Mouse (Mus musculus): ENCODE results near the gene Patj. TPM values are rescaled to one million over a fixed set of nuclear protein-coding genes. Genes with fewer than 3 reads are reported as not detected.
"Not testable (repeated sequence)": the region's sequence is repeated elsewhere in the genome, so short reads cannot be mapped to it uniquely, and the experiment has no call there.

The Patj gene
- 10 to 100 TPM; 31.9 to 36.1 TPM for polyA plus RNA-seq (2017; shearing (Covaris generic))

DNA sequence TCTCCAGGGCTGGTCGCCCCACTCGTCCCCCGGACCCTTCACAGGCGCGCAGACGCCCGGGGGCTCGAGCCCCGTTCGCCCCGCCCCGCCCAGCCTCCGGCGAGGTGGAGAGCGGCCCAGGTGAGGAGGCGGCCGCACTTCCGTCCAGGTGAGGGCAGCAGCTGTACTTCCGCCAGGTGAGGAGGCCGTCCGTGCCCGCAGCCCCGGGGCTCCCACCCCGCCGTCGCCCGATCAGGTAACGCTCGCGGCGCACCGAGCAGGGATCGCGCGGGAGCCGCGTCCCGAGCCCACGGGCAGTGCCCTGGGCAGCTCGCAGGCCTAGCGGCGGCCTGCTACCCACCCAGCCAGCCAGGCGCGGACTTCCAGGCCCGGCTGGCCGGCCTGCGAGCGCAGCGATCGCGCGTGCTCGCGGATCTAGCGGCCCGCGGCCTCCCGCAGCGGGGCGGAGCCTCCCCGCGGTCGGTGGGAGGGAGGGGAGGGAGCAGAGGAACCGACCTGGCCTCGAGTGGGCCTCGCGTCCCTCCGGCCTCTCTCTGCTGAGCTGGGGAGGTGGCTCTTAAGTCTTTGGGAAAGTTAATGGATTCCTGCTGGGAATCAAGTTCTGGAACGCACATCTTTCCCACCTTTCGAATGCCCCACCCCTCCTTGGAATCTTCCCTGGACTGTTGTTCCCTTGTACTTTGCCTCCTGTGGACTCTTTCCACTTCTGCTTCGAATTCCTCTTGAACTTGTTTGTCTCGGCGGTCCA is at the start of gene Patj:
Patj (plus strand) TSS at position 96 of the 748 bp plus-strand sequence.
- peak; percentile 75 for ATAC-seq

DNA sequence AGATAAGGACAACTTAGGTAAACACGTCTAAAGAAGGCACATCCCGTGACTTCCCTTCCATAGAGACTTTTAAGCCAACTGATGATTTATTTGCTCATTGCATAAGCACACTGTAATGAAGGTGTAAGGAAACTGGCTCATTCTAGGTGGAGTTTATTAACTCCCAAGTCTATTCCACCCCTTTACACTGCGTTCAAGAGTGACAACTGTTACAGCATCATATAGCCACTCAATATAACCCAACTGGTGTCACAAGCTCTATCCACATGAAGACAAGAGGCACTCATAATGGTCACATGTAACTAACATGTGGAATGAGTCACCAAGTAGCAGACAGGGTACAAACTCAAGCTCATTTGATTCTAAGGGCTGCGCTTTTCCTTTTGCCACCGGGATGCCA is 47.0 kb upstream of the Patj start:
- no peak for ATAC-seq

DNA sequence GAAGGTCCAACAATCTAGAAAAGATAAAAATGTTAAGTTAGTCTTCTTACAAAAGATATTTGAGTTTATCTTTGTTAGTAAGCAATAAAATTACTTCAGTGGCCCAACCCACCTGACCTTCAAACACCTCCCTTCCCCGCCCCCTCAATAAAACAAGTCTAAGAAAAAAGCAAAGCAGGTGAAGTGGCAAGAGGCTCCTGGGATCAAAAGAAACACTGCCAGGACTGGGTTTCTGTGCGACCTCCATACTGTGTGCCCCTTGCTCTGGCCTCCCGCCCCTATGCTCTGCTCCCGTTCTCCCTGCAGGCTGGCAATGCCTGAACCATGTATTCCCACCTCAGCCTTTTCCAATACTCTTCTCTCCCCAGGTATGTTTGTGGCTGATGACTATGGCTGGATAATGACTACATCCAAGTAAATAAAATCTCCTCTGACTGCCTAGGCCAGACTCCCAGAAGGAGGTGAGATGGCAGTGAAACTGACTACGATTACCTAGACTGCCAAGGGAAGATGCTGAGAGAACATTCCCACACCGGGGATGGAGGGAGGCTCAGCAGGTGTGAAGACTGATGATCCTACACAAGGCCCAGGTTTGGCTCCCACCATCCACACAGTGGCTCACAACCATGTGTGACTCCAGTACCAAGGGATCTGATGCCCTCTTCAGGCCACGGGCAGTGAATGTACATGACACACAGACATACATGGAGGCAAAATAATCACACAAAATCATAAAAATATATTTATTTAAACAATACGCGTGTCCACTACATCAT is 37.4 kb upstream of the Patj start:
- ATAC-seq, result no peak

DNA sequence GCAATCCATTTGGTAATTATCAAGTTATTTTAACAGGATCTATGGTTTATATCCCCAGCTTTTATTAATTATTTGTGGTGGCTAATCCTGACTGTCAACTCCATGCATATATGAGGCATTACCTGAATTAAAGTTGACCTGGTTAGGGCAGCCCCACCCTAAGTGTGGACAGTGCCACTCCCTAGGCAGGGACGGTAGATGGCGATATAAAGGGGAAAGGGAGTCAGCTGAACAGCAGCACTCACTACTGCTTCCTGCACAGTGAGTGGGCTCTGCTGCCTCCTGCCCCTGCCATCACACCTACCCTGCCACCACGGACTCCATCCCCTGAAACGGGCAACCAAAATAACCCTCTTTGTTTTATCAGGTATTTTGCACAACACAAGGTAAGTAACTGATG is 20.2 kb upstream of the Patj start:
- ATAC-seq, result peak; percentile 43

DNA sequence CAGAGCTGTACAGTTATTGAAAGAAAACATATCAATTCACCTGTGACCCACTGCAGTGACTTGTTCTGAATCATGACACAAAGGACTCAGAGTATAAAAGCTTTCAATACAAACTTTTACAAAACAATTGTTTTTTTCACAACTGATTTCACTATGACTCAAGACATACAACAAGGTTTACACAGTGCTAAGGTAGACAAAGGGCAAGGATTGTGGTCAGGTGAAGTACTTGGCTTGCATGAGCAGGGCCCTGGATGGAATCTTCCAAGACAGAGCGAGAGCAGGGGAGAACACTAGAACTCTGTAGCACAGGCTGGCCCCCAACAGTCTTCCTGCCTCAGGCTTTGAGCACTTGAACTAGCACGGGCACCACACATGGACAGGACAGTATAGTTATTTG is 18.6 kb upstream of the Patj start:
- ATAC-seq, result no peak

DNA sequence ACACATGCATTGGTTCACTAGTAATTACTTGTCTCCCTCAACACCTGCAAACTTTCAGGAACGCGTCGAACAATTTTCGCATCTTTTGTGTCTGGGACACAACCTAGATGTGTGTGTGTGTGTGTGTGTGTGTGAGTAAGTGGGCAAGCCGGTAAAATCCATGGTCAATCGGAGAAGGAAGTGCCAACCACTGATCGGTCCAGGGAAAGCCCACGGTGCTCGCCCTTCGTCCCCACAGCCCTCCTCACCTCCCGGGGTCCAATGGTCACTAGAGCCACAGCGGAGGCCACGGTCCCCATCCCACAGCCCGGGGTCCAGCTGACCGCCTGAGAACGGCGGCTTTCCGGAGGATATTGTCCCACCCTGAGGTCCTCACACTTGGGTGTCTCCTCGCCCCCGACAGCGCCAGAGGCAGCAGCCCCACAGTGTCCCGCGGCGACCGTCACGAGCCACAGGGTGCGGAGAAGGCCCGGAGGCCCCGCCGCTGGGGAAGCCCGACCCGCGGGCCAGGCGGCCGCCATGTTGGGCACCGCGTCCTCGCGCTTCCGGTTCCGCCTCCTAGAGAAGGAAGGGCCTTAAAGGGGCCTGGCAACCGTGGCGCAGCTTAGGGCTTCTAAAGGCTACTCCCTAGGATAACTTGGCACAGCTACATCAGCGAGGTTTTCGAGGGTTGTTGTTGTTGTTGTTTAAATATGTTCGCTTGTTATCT is 12.7 kb upstream of the Patj start, which contains the start of gene Tm2d1:
Tm2d1 (minus strand) TSS at position 591 of the 709 bp plus-strand sequence.
- peak; percentile 98 for ATAC-seq

DNA sequence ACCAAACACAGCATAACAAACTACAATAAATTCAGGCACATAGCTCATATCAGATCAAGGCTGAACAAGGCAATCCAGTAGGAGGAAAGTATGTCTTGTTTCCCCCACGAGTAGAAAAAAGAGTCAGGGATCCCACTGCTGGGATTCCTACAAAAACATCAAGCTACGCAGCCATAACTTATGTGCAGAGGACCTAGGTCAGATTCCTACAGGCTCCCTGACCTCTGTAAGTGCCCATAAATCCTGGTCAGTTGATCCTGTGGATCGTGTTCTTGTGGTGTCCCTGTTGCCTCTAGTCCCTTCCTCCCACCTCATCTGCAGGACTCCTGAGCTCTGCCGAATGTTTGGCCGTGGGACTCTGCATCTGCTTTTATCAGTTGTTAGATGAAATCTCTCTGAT is 10.5 kb upstream of the Patj start:
- no peak for ATAC-seq

DNA sequence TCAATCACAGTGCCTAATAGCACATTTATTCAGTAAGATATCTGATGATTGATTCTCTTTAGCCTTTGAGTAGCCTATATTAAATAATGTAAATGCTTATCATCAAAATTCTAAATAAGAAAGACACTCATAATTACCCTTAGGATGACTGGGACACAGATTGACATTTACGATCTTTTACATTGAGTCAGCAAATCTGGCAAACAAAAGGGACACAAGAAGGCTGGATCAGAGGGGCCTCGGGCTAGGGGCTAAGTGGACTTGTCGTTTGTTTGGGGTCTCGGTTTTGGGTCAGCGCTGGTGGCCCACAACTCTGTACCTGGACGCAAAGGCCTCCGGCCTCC is 267 bp upstream of the Patj start:
- ATAC-seq, result peak; percentile 16

DNA sequence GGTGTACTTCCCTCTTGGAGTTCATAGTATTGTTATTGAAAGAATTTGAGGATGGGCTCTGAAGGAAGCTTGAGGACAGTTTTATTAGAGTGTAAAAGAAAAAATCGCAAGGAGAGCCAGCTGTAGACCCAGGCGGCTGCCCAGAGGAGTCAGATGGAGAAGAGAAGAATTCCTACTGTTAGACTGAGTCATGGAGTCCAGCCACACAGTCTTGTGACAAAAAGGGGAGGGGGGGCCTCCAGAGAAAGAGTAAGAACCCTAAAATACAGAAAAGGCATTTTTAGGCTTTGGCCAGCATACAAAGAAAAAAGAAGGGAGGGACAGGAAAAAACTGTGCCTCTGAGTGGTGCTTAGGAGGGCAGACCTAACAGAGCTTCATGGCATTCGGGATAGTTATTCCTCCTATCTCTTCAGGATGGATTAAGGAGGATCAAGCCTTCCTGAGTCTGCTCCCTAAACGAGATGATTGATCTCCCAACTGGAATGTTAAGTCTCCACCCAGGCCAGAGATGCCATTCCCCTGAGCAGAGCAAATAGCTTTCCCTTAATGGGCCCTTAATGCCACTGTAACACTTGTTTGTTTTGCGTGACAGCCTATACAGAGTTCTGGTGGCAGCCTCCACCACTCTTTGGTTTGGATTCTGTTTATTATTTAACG is 5.5 kb downstream of the Patj start:
- no peak for ATAC-seq

DNA sequence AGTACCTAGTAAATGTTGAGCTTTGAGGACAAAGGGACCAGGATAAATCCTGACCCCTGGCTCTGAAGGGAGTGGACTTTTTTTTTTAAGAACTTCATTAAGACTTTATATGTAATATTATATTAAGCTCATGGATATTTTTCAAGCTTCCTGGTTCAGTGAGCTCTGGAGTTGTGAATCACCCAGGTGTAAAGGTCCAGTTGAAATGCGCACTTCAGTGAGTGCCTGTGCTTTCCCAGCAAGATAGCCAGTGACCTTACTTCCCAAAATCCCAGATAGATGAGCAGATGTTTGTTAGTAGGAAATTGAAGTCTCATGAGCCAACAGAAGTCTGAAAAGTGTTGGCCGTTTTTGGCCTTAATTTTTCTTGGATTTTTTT is 6.0 kb downstream of the Patj start:
- no peak for ATAC-seq

DNA sequence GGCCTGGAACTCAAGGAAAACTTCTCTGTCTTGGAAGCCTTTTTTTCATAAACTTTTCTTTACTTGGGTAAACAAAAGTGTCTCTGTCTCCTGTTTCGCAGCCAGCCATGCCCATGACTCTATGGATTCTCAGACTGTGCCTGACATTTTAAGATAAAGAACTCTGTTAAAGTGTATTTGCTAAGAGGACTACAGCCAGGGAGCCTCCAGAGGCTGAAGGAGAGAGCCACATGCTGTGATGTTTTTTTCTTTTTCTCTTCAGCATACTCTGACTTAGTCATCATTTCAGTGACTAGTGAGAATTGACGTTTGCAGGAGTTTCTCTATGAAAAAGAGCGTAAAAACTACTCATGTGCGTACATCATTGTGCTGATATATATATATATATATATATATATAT is 7.9 kb downstream of the Patj start:
- no peak for ATAC-seq

DNA sequence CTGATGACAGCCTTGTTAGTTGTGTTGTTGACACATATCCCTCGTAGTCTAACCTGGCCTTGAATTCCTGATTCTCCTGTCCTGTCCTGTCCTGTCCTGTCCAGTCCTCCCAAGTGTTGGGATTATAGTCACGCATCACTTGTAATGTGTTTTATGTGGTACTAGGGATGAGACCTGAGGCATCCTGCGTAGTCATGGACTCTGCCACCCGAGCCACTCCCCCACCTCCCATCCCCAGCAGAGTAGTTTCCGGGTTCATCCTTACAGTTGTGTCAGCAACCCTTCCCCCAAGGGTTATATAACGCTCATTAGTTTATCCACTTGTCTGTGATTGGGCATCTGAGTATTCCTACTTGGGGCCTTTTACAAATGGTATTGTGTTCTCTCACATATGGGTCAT is 8.8 kb downstream of the Patj start:
- ATAC-seq, result no peak

DNA sequence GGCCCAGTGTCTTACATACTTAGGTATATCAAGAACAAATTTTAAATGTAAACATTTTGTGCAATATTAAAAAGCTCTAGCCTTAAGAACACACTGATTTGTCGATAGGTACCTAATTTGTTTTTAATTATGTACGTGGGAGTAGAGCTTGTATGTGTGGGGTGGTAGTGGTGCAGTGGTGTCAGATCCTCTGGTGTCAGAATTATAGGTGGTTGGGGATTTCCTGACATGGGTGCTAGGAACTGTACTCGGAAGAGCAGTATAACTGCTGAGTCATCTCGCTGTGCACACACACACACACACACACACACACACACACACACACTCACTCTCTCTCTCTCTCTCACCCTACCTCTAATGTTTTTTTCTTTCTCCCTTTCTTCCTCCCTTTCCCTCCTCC is 12.9 kb downstream of the Patj start:
- ATAC-seq, result peak; percentile 53

DNA sequence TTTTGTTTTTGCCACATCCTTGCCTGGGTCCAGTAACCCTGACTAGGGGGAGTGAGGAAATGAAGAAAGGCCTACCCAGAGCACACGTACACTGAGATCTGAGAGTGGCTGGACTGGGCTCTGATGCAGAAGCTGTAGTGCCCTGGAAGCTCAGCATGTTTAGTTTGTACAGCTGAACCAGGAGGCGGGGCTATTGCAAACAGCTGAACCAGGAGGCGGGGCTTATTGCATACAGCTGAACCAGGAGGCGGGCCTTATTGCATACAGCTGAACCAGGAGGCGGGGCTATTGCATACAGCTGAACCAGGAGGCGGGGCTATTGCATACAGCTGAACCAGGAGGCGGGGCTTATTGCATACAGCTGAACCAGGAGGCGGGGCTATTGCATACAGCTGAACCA is 19.6 kb downstream of the Patj start:
- ATAC-seq, result not testable (repeated sequence)

DNA sequence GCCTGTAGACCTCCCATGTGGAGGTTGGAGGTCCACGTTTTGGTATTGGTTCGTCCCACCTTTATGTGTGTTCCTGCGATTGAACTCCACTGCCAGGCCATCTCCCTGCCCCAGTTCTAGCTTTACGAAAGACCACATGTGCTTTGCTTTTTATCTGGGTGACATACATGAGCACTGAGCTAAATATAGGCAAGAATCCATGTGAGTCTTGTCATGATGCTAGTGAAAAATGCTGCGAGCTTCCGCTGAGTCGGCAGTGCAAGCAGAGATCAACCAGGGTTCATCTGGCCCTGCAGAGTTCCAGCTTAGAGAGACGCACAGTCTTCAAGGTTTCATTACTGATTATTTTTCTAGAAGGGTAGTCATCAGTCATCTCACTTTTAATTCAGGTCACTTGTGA is 32.8 kb downstream of the Patj start:
- no peak for ATAC-seq

DNA sequence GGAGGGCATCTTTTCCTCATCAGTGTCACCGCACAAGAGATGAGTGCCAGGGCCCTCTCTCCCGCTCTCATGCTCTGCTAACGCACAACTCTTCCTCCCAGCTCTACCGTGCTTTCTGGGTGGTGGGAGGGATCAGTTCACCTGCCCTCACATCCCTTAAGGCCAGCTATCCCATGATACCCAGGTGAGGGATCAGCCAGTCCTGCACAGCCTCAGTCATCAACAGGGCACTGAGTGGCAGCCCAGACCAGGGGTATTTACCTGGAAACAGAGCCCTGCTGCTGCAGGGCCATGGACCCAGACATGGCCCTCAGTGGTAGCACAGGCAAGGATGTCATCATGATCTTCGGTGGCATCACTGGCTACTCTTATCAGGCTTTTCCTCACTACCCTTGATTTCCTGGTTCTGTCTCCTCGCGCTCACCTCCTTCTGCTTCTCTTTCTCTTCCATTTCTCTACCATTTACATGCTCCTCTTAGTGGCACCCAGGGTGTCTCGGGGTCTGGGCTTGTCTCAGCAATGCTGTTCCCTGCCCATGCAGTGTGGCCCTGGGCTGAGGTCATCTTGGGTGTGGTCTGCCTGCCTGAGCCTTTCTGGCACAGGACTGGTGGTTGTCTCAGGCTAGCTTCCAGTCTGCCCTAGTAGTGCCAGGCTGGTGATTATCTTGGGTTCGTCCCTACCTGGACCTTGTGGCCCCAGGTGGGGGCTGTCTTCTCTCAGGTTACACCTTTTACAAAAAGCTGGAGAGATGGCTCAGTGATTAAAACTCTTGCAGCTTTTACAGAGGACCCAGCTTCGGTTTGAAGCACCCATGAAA is 40.3 kb downstream of the Patj start:
- peak; percentile 5 for ATAC-seq

DNA sequence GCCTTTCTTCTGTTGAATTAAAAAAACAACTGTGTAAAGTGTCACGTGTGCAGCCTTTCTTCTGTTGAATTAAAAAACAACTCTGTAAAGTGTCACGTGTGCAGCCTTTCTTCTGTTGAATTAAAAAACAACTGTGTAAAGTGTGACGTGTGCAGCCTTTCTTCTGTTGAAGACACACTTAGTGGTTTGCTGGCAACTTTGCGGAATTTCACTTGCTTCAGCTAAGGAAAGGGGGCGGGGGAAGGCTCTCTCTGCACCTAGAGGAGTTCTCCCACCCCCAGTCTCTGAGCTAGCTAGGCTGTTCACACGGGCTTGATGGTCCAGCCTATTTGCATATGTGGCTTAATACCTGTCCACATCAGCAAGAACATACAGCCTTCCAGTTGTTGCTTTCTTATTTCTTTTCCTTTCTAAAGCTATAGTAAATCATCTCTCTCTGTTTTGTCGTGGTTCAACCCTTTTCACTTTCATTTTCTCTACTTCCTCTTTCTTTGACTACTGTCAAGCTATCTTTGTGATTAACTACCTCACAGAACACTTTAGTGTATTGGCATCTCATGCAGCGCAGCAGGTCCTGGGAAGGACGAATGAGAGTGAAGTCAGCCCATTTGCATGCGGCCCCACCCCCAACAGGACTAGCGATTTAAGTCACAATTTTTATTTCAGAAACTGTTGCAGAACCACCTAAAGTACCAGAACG is 41.2 kb downstream of the Patj start:
- peak; percentile 89 for ATAC-seq

DNA sequence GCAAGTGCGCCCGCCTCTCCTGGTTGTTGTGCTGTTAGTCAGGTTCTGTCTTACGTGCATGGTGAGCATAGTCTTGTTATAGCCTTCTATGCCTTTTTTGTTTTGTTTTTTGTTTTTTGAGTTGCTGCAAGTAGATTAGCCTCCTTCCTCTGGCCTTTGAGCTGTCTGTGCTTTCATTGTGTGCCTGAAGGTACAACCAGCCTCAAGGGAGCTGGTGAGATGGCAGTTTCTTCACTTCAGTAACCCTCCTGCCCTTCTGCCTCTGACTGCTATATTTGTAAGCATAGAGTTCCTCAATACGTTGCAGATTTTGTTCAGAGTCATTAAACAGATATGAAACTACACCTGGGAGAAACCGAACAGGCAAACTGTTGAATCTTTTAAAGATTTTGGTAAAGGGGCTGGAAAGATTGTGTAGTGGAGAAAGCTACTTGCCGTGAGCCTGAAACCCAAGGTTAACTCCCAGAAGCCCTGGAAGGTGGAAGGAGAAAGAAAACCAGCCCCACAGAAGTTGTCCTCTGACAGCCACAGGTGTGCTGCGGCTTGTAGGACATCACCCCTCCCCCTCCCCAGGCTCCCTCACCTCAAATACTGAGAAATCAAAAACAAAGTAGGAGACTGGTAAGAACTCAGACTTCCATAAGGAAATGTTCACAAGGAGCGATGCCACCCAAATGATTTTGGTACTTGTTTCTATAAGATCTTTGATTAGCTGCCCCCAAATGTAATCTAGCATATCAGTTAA is 43.8 kb downstream of the Patj start:
- ATAC-seq, result no peak

DNA sequence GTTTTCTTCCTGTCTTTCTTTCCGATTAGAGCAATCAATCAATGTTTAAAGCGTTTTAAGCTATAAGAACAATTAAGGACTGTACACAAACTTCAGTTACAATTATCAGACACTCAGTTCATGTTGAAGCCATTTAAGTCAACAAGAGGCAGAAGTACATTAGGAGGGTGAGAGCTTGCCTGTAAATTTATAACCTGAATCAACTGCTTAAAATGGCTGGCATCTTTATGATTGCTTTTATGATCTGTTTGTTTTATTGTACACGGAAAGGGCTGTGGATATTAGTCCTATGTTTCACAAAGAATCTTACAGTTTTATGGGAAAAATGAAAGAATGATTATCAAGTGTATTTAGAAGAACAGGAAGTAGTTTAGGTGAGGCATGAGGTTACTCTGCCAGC is 45.7 kb downstream of the Patj start:
- ATAC-seq, result no peak

DNA sequence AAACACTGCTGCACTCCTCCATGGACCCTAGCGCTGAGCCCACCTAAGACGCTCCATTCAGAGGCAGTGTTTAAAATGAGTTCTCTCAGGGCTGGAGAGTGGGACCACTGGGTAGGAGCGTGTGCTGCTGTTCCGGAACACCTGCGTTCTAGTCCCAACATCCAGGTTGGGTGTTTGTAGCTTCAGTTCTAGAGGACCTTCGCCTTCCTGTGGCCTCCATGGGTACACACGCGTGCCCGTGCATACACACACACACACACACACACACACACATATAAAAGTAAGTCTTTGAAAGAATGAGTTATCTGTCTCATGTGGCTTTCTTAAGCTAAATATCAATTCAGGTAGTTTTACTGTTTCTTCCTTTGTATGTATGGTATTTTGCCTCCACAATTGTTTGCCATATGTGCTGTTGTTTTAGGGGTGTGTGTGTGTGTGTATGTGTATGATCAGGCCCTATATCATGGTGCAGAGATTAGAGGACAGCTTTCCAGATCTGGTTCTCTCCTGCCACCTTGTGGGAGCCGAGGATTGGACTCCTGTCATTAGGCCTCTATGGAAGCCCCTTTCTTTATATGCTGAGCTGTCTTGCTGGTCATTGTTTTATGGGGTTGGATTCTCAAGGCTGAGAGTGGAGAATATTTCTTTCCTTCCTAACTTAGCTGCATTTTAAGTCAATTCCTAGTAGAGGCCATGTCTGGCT is 49.0 kb downstream of the Patj start:
- peak; percentile 80 for ATAC-seq

Data from CD4-positive, CD25-positive, alpha-beta regulatory T cell, adult 4 months (primary cell).